Mouse (Mus musculus) gastrocnemius, postnatal 4 days (tissue): ENCODE data around the gene Ppp1r10. TPM values are rescaled to one million over a fixed set of nuclear protein-coding genes. Genes with fewer than 3 reads are reported as not detected.
A peak's percentile ranks its signal among the peaks of the same experiment; 100 is the strongest.

ENCODE experiments used
- DNase-seq, 2 experiments: peaks; one replicate each; pipeline ENCODE4 v3.0.0; 2021 to 2022; ENCODE audit warnings: low spot score in 2 of 2, mixed read lengths in 2 of 2
- microRNA-seq: library from miRNA; unstranded; fragments of <30 nt; microRNA quantifications from one replicate; pipeline ENCODE4 v1.2.0, GENCODE M21; 2021
- total RNA-seq, 2 experiments: library from RNA; stranded (reverse); gene quantifications; 2 replicates each; pipeline ENCODE4 v1.2.3; 2021

The Ppp1r10 gene
- total RNA-seq, 2 experiments from 2014 or later: 44.6 to 52.8 TPM

DNA sequence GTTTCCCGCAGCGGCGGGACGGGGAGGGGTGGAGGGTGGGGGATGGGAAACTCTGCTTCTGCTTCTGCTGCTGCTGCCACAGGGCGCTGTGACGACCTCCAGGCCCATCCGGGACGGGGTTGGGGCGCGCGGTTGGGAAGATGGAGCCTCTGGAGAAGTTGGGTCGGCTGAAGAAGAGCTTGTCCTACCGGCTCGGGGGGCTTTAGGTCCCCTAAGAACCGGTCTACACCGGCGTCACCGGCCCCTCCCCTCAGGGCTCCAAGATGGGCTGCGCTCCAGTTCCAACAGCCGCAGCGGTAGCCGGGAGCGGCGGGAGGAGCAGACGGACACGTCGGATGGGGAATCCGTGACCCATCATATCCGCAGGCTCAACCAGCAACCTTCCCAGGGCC is 64.1 kb downstream of the Ppp1r10 start:
- peak; percentile 48 to 67 for DNase-seq

DNA sequence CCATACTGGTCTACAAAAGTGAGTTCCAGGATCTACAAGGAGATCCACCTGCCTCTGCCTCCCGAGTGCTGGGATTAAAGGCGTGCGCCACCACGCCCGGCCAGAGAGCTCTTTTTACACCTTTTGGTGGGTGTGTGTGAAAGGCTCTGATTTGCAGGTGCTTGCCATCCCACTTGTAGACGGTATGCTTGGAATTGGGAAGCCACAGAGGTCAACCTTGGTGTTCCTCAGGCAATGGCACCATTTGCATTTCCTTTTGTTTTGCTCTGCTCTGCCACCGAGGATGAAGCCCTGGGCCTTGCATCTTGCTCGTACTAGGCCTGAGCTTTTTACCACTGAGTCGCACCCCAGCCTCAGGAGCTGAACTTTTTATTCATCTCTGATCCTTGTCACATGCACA is 65.5 kb downstream of the Ppp1r10 start:
- DNase-seq: no peak

Small RNA genes within 50 kb of the gene (microRNA-seq; reads per million reads assigned to microRNA genes)
- not detected for gene Gm28033
- not detected for gene Mir1894
- gene Mir877: 37.7 reads per million, percentile 41 among the genes with 10 or more reads in this experiment

Other genes with a start within 250 kb of the Ppp1r10 start
- 10 to 100 TPM; 22.1 to 24.4 TPM for gene Vars2, start 248.8 kb upstream of the Ppp1r10 start, total RNA-seq
- gene Gtf2h4, start 242.7 kb upstream of the Ppp1r10 start, total RNA-seq: 10 to 100 TPM; 20.6 to 29.2 TPM
- gene Ddr1, start 211.8 kb upstream of the Ppp1r10 start, total RNA-seq: 10 to 100 TPM; 69.6 to 71.4 TPM
- 10 to 100 TPM; 11.1 to 13.1 TPM for gene Ier3, start 94.8 kb upstream of the Ppp1r10 start, total RNA-seq
- 10 to 100 TPM; 52.6 to 56.9 TPM for gene Flot1, start 93.2 kb upstream of the Ppp1r10 start, total RNA-seq
- 100 to 1,000 TPM; 408 to 451 TPM for gene Tubb5, start 78.1 kb upstream of the Ppp1r10 start, total RNA-seq
- 10 to 100 TPM; 22.9 to 25.2 TPM for gene Mdc1, start 74.9 kb upstream of the Ppp1r10 start, total RNA-seq
- 10 to 100 TPM; 20.8 to 26.4 TPM for gene Nrm, start 55.1 kb upstream of the Ppp1r10 start, total RNA-seq
- gene Ppp1r18, start 50.8 kb upstream of the Ppp1r10 start, total RNA-seq: 10 to 100 TPM; 30.2 to 32.7 TPM
- 10 to 100 TPM; 22.1 to 25.1 TPM for gene Dhx16, start 36.6 kb upstream of the Ppp1r10 start, total RNA-seq
- gene 2310061I04Rik, start 19.0 kb upstream of the Ppp1r10 start, total RNA-seq: 10 to 100 TPM; 44.4 to 49.0 TPM
- gene Atat1, start 6.4 kb upstream of the Ppp1r10 start, total RNA-seq: 10 to 100 TPM; 13.3 to 18.4 TPM
- gene Mrps18b, start within 50 bp of the Ppp1r10 start, total RNA-seq: 10 to 100 TPM; 40.5 to 46.8 TPM
- 10 to 100 TPM; 74.3 to 75.6 TPM for gene Abcf1, start 53.3 kb downstream of the Ppp1r10 start, total RNA-seq
- 10 to 100 TPM; 34.3 to 38.7 TPM for gene Gnl1, start 63.4 kb downstream of the Ppp1r10 start, total RNA-seq
- 10 to 100 TPM; 13.2 to 15.0 TPM for gene Prr3, start 63.8 kb downstream of the Ppp1r10 start, total RNA-seq
- under 1 TPM; 0.44 to 0.76 TPM for gene H2-T24, start 104.1 kb downstream of the Ppp1r10 start, total RNA-seq
- gene H2-T23, start 116.4 kb downstream of the Ppp1r10 start, total RNA-seq: 1 to 10 TPM; 5.0 to 5.7 TPM
- 10 to 100 TPM; 10.8 to 11.6 TPM for gene H2-T22, start 126.3 kb downstream of the Ppp1r10 start, total RNA-seq
- gene Gm6034, start 126.5 kb downstream of the Ppp1r10 start, total RNA-seq: not detected
- 1 to 10 TPM; 1.7 to 2.1 TPM for gene Gm11127, start 141.9 kb downstream of the Ppp1r10 start, total RNA-seq
- not detected for gene Gm19684, start 205.2 kb downstream of the Ppp1r10 start, total RNA-seq
- gene Gm7030, start 213.0 kb downstream of the Ppp1r10 start, total RNA-seq: not detected